Mouse (Mus musculus) lung, postnatal 25 days (tissue): Measurements from ENCODE around the gene Uri1.

Experiments used
- DNase-seq: peaks from one replicate; pipeline ENCODE4 v3.0.0; 2022; ENCODE audit warnings: low spot score

The Uri1 gene

DNA sequence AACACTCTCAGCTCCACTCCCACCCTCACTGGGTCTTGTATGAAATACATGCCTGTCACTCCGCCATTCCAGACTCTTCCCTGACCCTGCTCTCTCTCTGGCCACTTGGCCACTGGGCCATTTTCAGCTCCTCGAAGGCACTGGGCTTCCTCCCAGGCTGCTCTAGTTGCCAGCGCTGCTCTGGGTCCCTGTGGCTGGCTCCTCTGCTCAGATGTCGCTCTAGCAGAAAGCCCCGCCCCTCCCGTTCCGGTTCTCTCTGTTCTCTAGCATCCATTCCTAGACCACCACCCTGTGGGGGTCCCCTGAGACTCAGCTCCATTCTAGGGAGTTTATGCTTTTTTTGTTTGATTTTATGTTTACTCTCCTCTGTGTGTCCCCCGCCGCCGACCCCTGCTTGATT lies 104.4 kb downstream of the Uri1 start:
- no peak for DNase-seq

DNA sequence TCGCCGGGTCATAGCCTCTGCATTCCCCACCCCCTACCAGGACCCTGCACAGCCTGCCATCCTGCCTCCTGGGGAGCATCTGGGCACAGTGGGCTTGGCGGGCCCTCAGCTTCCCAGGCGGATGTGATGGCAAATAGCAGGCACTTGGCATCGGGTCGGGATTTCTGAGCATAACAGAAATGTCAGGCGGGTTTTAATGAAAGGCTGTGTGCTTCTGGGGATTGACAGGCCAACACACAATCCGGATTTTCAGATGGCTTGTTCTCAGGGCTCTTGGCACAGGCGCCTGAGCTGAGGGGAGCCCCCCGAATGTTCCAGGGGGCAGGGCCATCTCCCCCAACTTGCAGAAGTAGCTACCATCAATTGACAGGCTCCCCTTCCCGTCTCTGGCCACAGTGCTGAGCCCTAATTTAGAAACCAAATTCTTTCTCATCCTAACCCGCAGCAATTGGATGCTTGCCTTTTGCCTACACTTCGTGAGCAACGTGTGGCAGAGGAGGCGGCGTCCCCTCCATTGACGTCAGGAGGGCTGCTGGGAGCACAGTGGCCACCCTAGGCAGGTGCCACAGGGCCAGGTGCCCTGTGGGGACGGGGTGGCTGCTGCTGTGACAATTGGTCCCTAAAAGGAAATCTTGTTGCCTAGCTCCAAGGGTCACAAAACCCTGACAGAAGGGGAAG lies 106.5 kb downstream of the Uri1 start:
- no peak for DNase-seq

GRCm38 (mm10) chr7:37911802-37912122 lies 111.6 kb downstream of the Uri1 start:
- DNase-seq = no peak

DNA sequence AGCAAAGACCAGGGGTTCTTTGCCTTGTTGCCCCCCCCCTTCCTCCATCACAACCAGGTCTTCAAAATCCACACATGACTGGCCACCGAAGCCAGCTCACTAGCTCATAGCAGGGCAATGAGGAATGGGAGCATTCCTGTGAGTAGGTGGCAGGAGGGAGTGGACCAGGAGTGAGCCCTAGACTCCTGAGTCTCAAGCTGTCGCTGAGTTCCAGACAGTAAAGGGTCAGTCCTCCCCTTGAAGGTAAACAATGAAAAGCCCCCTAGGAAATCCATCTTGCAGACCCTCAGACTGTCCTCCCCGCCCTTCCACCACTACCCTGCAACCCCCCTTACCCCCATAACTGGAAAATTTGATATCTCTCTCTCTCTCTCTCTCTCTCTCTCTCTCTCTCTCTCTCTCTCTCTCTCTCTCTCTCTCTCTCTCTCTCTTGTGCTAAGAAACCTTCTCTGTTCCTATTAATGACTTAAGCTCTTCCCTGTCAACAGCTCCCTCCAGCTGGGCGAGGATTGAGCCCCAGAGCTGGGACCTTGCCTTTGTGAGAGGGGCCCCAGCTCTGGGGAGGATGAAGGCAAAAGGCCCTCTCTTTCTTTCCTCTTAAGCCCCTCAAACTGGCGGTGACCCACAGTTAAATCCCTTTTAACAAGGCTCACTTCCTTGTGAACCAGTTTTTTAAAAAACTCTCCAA lies 112.1 kb downstream of the Uri1 start:
- no peak for DNase-seq

DNA sequence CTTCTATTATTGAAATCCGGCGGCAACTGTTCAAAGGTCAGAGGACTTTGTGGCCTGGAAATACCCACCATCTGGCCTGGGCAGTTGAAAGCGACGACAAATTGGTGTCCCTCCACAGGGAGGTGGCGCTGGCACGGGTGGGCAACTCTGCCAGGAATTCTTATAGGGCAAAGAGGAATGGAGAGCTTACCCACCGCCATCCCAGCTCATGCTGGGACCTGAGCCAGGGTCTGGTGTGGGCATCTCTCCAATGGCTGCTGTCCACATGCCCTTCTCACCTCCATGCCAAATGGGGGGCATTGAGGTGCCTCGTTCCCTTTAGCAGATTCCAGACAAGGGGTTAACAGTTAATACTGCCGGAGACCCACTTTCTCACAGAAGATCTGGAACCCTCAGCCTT lies 113.2 kb downstream of the Uri1 start:
- no peak for DNase-seq
